Mouse (Mus musculus): Measurements from ENCODE around the gene Olfr1049.
"Not testable (repeated sequence)": the region's sequence is repeated elsewhere in the genome, so short reads cannot be mapped to it uniquely, and the experiment has no call there.

The Olfr1049 gene

DNA sequence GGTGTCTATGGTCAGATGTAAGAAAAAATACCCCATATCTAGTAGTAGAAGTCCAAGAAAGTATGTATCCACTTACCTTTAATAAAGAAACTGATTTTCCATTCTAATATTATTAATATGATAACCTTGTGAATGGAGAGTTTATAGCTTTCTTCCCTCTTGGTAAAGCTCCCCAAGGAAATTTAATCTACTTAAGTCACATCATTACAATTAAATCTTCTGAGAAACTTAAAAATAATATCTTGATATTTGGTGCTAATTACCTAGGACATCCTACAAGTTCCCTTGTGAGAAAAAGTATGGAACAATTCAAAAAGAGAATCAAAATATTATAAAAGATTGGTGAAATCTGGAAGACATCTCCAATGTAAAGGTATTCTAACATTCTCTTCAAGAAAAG is at the start of gene Olfr1049:
Gene Olfr1049, minus strand, starts transcription at position 101 of the 400 bp plus-strand sequence.
- DNase-seq, result not testable (repeated sequence)

DNA sequence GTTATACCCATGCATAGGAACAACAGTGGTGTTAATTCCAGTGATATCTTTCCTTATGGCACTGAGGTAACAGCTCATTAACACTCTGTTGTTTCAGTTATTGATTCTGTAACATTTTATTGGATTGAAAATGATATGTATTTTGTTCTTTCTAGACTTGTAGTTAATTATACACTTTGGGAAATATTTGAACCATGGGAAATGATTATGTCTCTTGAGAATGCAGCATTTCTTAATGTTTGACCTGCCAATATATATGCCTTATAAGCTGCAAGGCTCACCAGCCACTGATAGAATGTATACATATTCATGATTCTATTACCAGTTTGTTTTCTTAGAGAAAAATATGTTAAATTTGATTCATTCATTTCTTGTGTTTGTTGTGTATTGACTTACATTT is 34.0 kb upstream of the Olfr1049 start, which contains the start of gene Olfr1052:
Gene Olfr1052, plus strand, starts transcription at position 301 of the 400 bp plus-strand sequence.
- no peak for DNase-seq

DNA sequence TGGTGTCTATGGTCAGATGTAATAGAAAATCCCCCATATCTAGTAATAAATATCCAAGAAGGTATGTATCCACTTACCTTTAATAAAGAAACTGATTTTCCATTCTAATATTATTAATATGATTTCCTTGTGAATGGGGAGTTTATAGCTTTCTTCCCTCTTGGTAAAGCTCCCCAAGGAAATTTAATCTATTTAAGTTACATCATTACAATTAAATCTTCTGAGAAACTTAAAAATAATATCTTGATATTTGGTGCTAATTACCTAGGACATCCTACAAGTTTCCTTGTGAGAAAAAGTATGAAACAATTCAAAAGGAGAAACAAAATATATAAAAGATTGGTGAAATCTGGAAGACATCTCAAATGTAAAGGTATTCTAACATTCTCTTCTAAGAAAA is 20.9 kb upstream of the Olfr1049 start, which contains the start of gene Olfr1051:
Gene Olfr1051, minus strand, starts transcription at position 101 of the 400 bp plus-strand sequence.
- not testable (repeated sequence) for DNase-seq

DNA sequence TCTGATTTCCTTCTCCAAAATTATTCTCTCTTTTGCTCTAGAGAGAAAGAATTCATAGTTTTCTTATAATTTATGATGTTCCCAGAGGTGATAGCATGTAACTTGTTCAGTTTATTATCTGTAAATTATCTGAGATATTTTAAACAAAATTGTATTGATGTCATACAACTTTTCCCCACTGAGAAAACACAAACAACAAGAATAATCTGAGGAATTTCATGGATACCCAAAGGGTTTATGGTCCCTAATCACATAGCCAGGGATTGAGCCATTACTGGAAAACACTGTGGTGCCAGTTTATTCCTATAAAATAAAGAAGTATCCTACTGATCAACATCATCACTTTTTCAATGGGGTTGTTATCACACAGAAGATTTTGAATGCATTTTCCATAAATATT is 17.9 kb downstream of the Olfr1049 start, which contains the start of gene Olfr1048:
Gene Olfr1048, minus strand, starts transcription at position 101 of the 400 bp plus-strand sequence.
- DNase-seq, result no peak

DNA sequence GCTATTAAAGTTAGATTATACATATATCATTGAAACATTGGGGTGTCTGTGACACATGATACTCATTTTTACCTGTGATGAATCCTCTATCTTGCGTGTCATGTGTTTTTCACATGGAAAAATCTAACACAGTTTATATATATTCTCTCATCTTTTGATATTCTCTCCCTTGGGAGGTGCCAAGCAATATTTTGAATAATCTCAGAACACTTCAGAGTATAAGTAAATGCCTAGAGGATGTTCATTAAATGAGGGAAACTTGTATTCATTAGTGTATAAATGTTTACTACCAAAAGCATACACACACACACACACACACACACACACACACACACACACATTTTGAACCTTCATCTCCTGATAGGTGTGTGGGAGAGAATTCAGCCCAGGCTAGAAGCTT is 26.8 kb downstream of the Olfr1049 start, which contains the start of gene Olfr1047:
Gene Olfr1047, minus strand, starts transcription at position 101 of the 400 bp plus-strand sequence.
- no peak for DNase-seq

DNA sequence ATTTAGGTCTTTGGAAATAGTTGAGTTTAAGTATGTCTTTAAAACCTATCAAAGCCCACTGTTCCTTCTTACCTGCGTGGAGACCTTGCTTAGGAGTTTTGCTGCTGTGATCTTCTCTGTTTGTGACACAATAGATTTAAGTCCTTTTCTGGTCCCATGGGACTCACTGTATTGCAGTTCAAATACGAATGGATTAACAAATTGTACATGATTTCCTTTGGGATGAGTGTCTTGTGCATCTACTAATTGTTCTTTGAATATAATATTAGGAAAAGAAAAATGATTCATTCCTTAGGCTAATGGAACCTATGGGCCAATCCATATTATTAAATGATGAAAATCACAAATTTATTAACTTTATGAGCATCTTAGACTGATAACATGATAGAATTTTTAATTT is 38.9 kb downstream of the Olfr1049 start, which contains the start of gene Olfr1046:
Gene Olfr1046, minus strand, starts transcription at position 101 of the 400 bp plus-strand sequence.
- DNase-seq, result no peak
